ENCODE assay signal across 11 mouse cellular contexts in genomic region chr1:180274725-180275308, GRCm38 (mm10). TPM values are rescaled to one million over a fixed set of nuclear protein-coding genes. Genes with fewer than 3 reads are reported as not detected.
A peak's percentile ranks its signal among the peaks of the same experiment; 100 is the strongest.
DNase-seq lines count a peak whose midpoint lies in the region; ATAC-seq lines count a peak whose summit lies in the region.
"Had no signal": no experiment of that assay in that cellular context is flagged by ENCODE, and none has a peak within 500 bp of the region (broad histone marks: within the 10 kb centered on the region; RNA-seq: fewer than 3 reads in every experiment).

No protein-coding gene starts in this region.

- H3K27ac ChIP-seq in heart, embryonic 12.5 days (ENCODE audit: poor library complexity, severe bottlenecking) = no peak overlapping the region; the same call in 1 of the 2 replicates
- H3K27ac ChIP-seq in intestine, embryonic 16.5 days (ENCODE audit: low read length) = no peak overlapping the region
- H3K27ac ChIP-seq in forebrain, embryonic 13.5 days = no peak overlapping the region
- H3K27ac ChIP-seq: forebrain, embryonic 12.5 days; layer of hippocampus, adult 2 months; liver, embryonic 14.5 days had no signal

- no peak for ATAC-seq in heart, embryonic 12.5 days (ENCODE audit: insufficient number of reproducible peaks, low FRiP score)
- peak; percentile 26; the same call in 1 of the 2 replicates for ATAC-seq in intestine, embryonic 16.5 days
- ATAC-seq in forebrain, embryonic 13.5 days = no peak

- peaks cover 23% of the 10 kb centered on the region for H3K4me1 ChIP-seq in heart, embryonic 12.5 days (replicated peaks)
- H3K4me1 ChIP-seq in intestine, embryonic 16.5 days (ENCODE audit: control insufficient read depth, insufficient read depth, low read length) = peaks cover 9% of the 10 kb centered on the region
- H3K4me1 ChIP-seq in forebrain, embryonic 13.5 days = peaks cover 5% of the 10 kb centered on the region
- H3K4me1 ChIP-seq: forebrain, embryonic 12.5 days had no signal

- peaks cover 10% of the 10 kb centered on the region; the same call in 1 of the 2 replicates for H3K9me3 ChIP-seq in heart, embryonic 12.5 days (replicated peaks)
- H3K9me3 ChIP-seq in intestine, embryonic 16.5 days (ENCODE audit: control insufficient read depth, low read length) = peaks cover 6% of the 10 kb centered on the region; the same call in 1 of the 2 replicates
- H3K9me3 ChIP-seq in forebrain, embryonic 13.5 days (replicated peaks) = no peaks in the 10 kb centered on the region
- H3K9me3 ChIP-seq: forebrain, embryonic 12.5 days had no signal

- H3K27me3 ChIP-seq in heart, embryonic 12.5 days (replicated peaks) = no peaks in the 10 kb centered on the region
- H3K27me3 ChIP-seq in intestine, embryonic 16.5 days (replicated peaks; ENCODE audit: control insufficient read depth, insufficient read depth, low read length) = no peaks in the 10 kb centered on the region
- H3K27me3 ChIP-seq in forebrain, embryonic 13.5 days = no peaks in the 10 kb centered on the region
- H3K27me3 ChIP-seq: forebrain, embryonic 12.5 days had no signal

- peak; percentile 51 for DNase-seq in heart, adult 8-10 months (ENCODE audit: low spot score)
- DNase-seq in NIH3T3 (ENCODE audit: low read depth) = peak; percentile 83
- peak; percentile 66 for DNase-seq in cerebellum, adult 8-10 months
- DNase-seq in thymus, postnatal 25 days = no peak
- no peak for DNase-seq in neural tube, embryonic 10.5 days (ENCODE audit: extremely low spot score, low spot score)

- no peak overlapping the region for H3K9ac ChIP-seq in heart, embryonic 12.5 days
- no peak overlapping the region for H3K9ac ChIP-seq in intestine, embryonic 16.5 days (ENCODE audit: low read depth, low read length)
- no peak overlapping the region for H3K9ac ChIP-seq in forebrain, embryonic 13.5 days
- H3K9ac ChIP-seq: forebrain, embryonic 12.5 days; liver, embryonic 14.5 days had no signal

- no peak overlapping the region for H3K4me2 ChIP-seq in heart, embryonic 12.5 days
- H3K4me2 ChIP-seq in intestine, embryonic 16.5 days (ENCODE audit: low read depth, low read length) = no peak overlapping the region
- H3K4me2 ChIP-seq in forebrain, embryonic 13.5 days = no peak overlapping the region
- H3K4me2 ChIP-seq: forebrain, embryonic 12.5 days had no signal

- 59% methylated on average over 10 of the region's 10 CpGs for WGBS in heart, embryonic 12.5 days
- 52% methylated on average over 10 of the region's 10 CpGs for WGBS in intestine, embryonic 16.5 days
- 91% methylated on average over 10 of the region's 10 CpGs for WGBS in forebrain, embryonic 13.5 days

- H3K4me3 ChIP-seq in heart, embryonic 12.5 days = no peak overlapping the region
- no peak overlapping the region for H3K4me3 ChIP-seq in intestine, embryonic 16.5 days (ENCODE audit: low read length)
- no peak overlapping the region for H3K4me3 ChIP-seq in forebrain, embryonic 13.5 days
- H3K4me3 ChIP-seq: forebrain, embryonic 12.5 days; layer of hippocampus, adult 2 months had no signal

- H3K36me3 ChIP-seq in heart, embryonic 12.5 days = no peaks in the 10 kb centered on the region
- H3K36me3 ChIP-seq in intestine, embryonic 16.5 days (ENCODE audit: control insufficient read depth, insufficient read depth, low read length) = no peaks in the 10 kb centered on the region
- no peaks in the 10 kb centered on the region for H3K36me3 ChIP-seq in forebrain, embryonic 13.5 days (ENCODE audit: poor library complexity, severe bottlenecking)
- H3K36me3 ChIP-seq: forebrain, embryonic 12.5 days had no signal

RNA-seq across cellular contexts. Expression of gene Psen2, which starts 11.6 kb away (rescaled TPM):
- total RNA-seq in heart, adult 8-10 months (2022) = 10 to 100 TPM; 14.7 to 16.0 (median 15.3) TPM
- 13.8 and 15.1 TPM in 2 replicates for polyA plus RNA-seq in heart, embryonic 12.5 days (2016; fragmentation: Nextera tagmentation; extraction: Ambion mirVana)
- polyA plus RNA-seq in intestine, embryonic 16.5 days (2015; fragmentation: Nextera tagmentation; extraction: Ambion mirVana) = 22.6 and 25.2 TPM in 2 replicates
- 7.3 and 9.7 TPM in 2 replicates for polyA plus RNA-seq in forebrain, embryonic 13.5 days (2015; fragmentation: Nextera tagmentation; extraction: Ambion mirVana)

RNA-seq across cellular contexts. Expression of gene Itpkb, which starts 55.5 kb away (rescaled TPM):
- 10 to 100 TPM; 40.9 to 59.4 (median 57.3) TPM for total RNA-seq in heart, adult 8-10 months (2022)
- 7.2 and 9.1 TPM in 2 replicates for polyA plus RNA-seq in heart, embryonic 12.5 days (2016; fragmentation: Nextera tagmentation; extraction: Ambion mirVana)
- polyA plus RNA-seq in intestine, embryonic 16.5 days (2015; fragmentation: Nextera tagmentation; extraction: Ambion mirVana) = 5.1 TPM in 2 replicates
- 2.3 and 2.5 TPM in 2 replicates for polyA plus RNA-seq in forebrain, embryonic 13.5 days (2015; fragmentation: Nextera tagmentation; extraction: Ambion mirVana)

Comparison
In these comparisons a context has a peak if more than half of its experiments do, and no peak if none do; other contexts are left out.
1. DNase-seq: peak in heart, adult 8-10 months (single experiment), NIH3T3 (single experiment) and cerebellum, adult 8-10 months (single experiment); none in thymus, postnatal 25 days (single experiment) and neural tube, embryonic 10.5 days (single experiment).